Mouse (Mus musculus): ENCODE results near the gene Bbs2. TPM values are rescaled to one million over a fixed set of nuclear protein-coding genes. Genes with fewer than 3 reads are reported as not detected.

Bbs2 gene
- total RNA-seq, 2 experiments from 2014 or later, result 26.1 to 28.5 TPM

Other genes with a start within 250 kb of the Bbs2 start
- gene Amfr, start 86.1 kb downstream of the Bbs2 start, total RNA-seq (2021), result 100 to 1,000 TPM; 129 to 135 TPM
- 10 to 100 TPM; 50.7 to 52.7 TPM for gene Nudt21, start 61.9 kb downstream of the Bbs2 start, total RNA-seq (2021)
- gene Ogfod1, start 61.7 kb downstream of the Bbs2 start, total RNA-seq (2021), result 100 to 1,000 TPM; 112 to 114 TPM
- not detected for gene Mt4, start 38.3 kb upstream of the Bbs2 start, total RNA-seq (2021)
- 1,000 to 10,000 TPM; 1,203 to 1,275 TPM for gene Mt3, start 53.7 kb upstream of the Bbs2 start, total RNA-seq (2021)
- gene Mt2, start 73.7 kb upstream of the Bbs2 start, total RNA-seq (2021), result 100 to 1,000 TPM; 501 to 598 TPM
- gene Mt1, start 80.2 kb upstream of the Bbs2 start, total RNA-seq (2021), result 100 to 1,000 TPM; 625 to 755 TPM
- gene Nup93, start 115.6 kb upstream of the Bbs2 start, total RNA-seq (2021), result 10 to 100 TPM; 44.3 to 52.6 TPM
- under 1 TPM; 0.25 to 0.46 TPM for gene Slc12a3, start 230.3 kb upstream of the Bbs2 start, total RNA-seq (2021)

Data from layer of hippocampus, adult 18-20 months (tissue).